Mouse (Mus musculus): Measurements from ENCODE around the gene Trim62. TPM values are rescaled to one million over a fixed set of nuclear protein-coding genes. Genes with fewer than 3 reads are reported as not detected.

Gene Trim62
- polyA plus RNA-seq, 1 experiment from 2014 or later: 4.3 TPM

DNA sequence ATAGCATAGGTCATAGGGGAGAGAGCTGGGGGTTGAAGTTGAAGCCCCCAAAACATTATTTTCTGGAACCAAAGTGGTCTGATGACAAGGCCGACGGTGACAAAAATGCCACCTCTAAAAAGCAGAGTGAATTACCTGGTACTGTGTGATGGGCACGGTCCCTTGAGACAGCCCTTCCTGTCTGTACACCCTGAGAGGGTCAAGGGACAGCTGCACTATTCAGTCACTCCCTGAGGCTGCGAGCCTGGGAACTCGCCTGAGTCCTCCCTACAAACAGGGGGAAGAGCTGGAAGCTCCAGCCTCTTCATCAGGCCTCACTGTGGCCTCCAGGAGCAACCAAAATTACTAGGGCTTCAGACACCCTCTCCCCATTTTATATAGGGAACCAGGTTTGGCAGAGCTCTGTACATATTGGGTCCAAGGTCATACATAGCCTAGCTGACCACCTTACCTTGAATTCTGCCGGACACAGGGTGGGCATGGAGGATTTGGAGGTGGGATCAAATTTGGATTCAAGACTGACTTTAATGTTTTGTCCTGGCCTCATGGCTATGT is 5.1 kb downstream of the Trim62 start:
- no peak overlapping the region for H3K4me3 ChIP-seq (ENCODE audit: low read depth, low read length)
- peaks cover 26% of the 10 kb centered on the region for H3K27me3 ChIP-seq (replicated peaks; ENCODE audit: control insufficient read depth, insufficient read depth, low read length)
- no peak overlapping the region for H3K9ac ChIP-seq (ENCODE audit: low read depth, low read length)
- H3K4me1 ChIP-seq (replicated peaks; ENCODE audit: control insufficient read depth, insufficient read depth, low read length): peaks cover 10% of the 10 kb centered on the region
- WGBS: 84% methylated on average over 6 of the region's 6 CpGs
- DNase-seq (ENCODE audit: low spot score) (no peak), ATAC-seq (replicated peaks; ENCODE audit: low FRiP score) (no peak)
- H3K36me3 ChIP-seq (ENCODE audit: control insufficient read depth, insufficient read depth, low read length): no peaks in the 10 kb centered on the region
- no peak overlapping the region for H3K27ac ChIP-seq (ENCODE audit: low read depth, low read length)
- no peak overlapping the region for H3K4me2 ChIP-seq
- no peaks in the 10 kb centered on the region for H3K9me3 ChIP-seq (ENCODE audit: control insufficient read depth, low read length)

GRCm38 (mm10) chr4:128889752-128890630 is 6.6 kb downstream of the Trim62 start:
- Histone ChIP-seq H3K27me3 (replicated peaks; ENCODE audit: control insufficient read depth, insufficient read depth, low read length) (peaks cover 11% of the 10 kb centered on the region), H3K4me2 (no peak overlapping the region), H3K9me3 (ENCODE audit: control insufficient read depth, low read length) (no peaks in the 10 kb centered on the region), H3K36me3 (ENCODE audit: control insufficient read depth, insufficient read depth, low read length) (no peaks in the 10 kb centered on the region), H3K4me1 (replicated peaks; ENCODE audit: control insufficient read depth, insufficient read depth, low read length) (no peaks in the 10 kb centered on the region), H3K4me3 (ENCODE audit: low read depth, low read length) (no peak overlapping the region), H3K9ac (ENCODE audit: low read depth, low read length) (no peak overlapping the region), H3K27ac (ENCODE audit: low read depth, low read length) (no peak overlapping the region)
- WGBS: 68% methylated on average over 12 of the region's 12 CpGs
- DNase-seq (ENCODE audit: low spot score): no peak
- ATAC-seq (replicated peaks; ENCODE audit: low FRiP score): no peak

- 19% methylated on average over 1 of the region's 1 CpGs for WGBS
- H3K4me2 ChIP-seq: no peak overlapping the region
- H3K27me3 ChIP-seq (replicated peaks; ENCODE audit: control insufficient read depth, insufficient read depth, low read length): peaks cover 4% of the 10 kb centered on the region; the same call in 1 of the 2 replicates
- no peaks in the 10 kb centered on the region for H3K9me3 ChIP-seq (ENCODE audit: control insufficient read depth, low read length)
- no peaks in the 10 kb centered on the region for H3K36me3 ChIP-seq (ENCODE audit: control insufficient read depth, insufficient read depth, low read length)
- DNase-seq (ENCODE audit: low spot score) (no peak), ATAC-seq (replicated peaks; ENCODE audit: low FRiP score) (no peak)
- H3K9ac ChIP-seq (ENCODE audit: low read depth, low read length): no peak overlapping the region
- no peak overlapping the region for H3K4me3 ChIP-seq (ENCODE audit: low read depth, low read length)
- no peaks in the 10 kb centered on the region for H3K4me1 ChIP-seq (replicated peaks; ENCODE audit: control insufficient read depth, insufficient read depth, low read length)
- H3K27ac ChIP-seq (ENCODE audit: low read depth, low read length): no peak overlapping the region
Observed at GRCm38 (mm10) chr4:128891157-128891556, 7.8 kb downstream of the Trim62 start.

DNA sequence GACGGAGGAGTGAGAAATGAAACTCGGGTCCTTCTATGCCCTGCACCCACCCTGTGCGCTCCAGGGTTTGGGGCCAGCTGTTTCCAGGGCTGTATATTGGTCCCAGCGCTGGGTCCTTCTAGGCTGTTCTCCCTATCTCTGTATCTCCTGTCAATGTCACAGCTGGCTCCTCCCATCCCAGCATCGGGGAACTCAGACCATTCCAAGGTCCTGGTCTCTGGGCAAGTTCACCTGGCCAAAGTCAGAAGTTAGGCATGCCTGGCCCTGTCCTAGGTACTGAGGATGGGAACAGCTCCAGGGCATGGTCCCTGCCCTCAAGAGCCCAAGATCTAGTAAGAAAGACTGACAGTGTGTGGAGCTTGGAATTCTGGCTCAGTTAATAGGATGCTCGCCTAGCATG is 8.4 kb downstream of the Trim62 start:
- DNase-seq (ENCODE audit: low spot score): no peak
- Histone ChIP-seq H3K27ac (ENCODE audit: low read depth, low read length) (no peak overlapping the region), H3K9ac (ENCODE audit: low read depth, low read length) (no peak overlapping the region), H3K4me3 (ENCODE audit: low read depth, low read length) (no peak overlapping the region), H3K4me2 (no peak overlapping the region), H3K27me3 (replicated peaks; ENCODE audit: control insufficient read depth, insufficient read depth, low read length) (no peaks in the 10 kb centered on the region), H3K9me3 (ENCODE audit: control insufficient read depth, low read length) (no peaks in the 10 kb centered on the region), H3K4me1 (replicated peaks; ENCODE audit: control insufficient read depth, insufficient read depth, low read length) (no peaks in the 10 kb centered on the region), H3K36me3 (ENCODE audit: control insufficient read depth, insufficient read depth, low read length) (no peaks in the 10 kb centered on the region)
- no peak for ATAC-seq (replicated peaks; ENCODE audit: low FRiP score)
- WGBS: 73% methylated on average over 6 of the region's 6 CpGs

DNA sequence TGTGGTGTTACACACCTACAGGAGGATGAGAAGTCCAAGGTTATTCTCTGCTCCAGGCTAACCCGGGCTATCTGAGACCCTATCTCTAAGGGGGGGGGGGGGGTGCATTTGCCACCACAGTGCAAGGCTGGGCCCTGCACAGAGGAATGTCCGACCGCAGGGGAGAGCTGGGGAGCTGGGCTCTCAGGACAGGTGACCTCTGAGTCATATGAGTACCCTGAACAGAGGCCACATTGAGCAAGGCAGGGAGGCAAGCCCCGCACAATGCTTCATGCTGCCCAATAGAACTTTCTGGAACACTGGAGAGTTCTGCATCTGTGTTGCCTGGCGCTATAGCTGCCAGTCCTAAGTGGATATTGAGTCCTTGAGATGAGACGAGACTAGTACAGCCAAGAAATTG is 8.8 kb downstream of the Trim62 start:
- no peak overlapping the region for H3K9ac ChIP-seq (ENCODE audit: low read depth, low read length)
- H3K9me3 ChIP-seq (ENCODE audit: control insufficient read depth, low read length): no peaks in the 10 kb centered on the region
- no peak overlapping the region for H3K4me2 ChIP-seq
- H3K4me3 ChIP-seq (ENCODE audit: low read depth, low read length): no peak overlapping the region
- H3K4me1 ChIP-seq (replicated peaks; ENCODE audit: control insufficient read depth, insufficient read depth, low read length): no peaks in the 10 kb centered on the region
- H3K36me3 ChIP-seq (ENCODE audit: control insufficient read depth, insufficient read depth, low read length): no peaks in the 10 kb centered on the region
- ATAC-seq (replicated peaks; ENCODE audit: low FRiP score) (no peak), DNase-seq (ENCODE audit: low spot score) (no peak)
- WGBS: 84% methylated on average over 6 of the region's 6 CpGs
- H3K27me3 ChIP-seq (replicated peaks; ENCODE audit: control insufficient read depth, insufficient read depth, low read length): no peaks in the 10 kb centered on the region
- H3K27ac ChIP-seq (ENCODE audit: low read depth, low read length): no peak overlapping the region

- DNase-seq (ENCODE audit: low spot score): no peak
- WGBS: 75% methylated on average over 12 of the region's 12 CpGs
Observed at GRCm38 (mm10) chr4:128894112-128894511, 10.7 kb downstream of the Trim62 start.

GRCm38 (mm10) chr4:128895841-128896240 is 12.5 kb downstream of the Trim62 start:
- WGBS: 85% methylated on average over 4 of the region's 4 CpGs
- no peak for DNase-seq (ENCODE audit: low spot score)
- H3K27me3 ChIP-seq (replicated peaks; ENCODE audit: control insufficient read depth, insufficient read depth, low read length): no peaks in the 10 kb centered on the region
- no peak overlapping the region for H3K27ac ChIP-seq (ENCODE audit: low read depth, low read length)
- H3K4me2 ChIP-seq: no peak overlapping the region
- H3K9ac ChIP-seq (ENCODE audit: low read depth, low read length): no peak overlapping the region
- no peaks in the 10 kb centered on the region for H3K36me3 ChIP-seq (ENCODE audit: control insufficient read depth, insufficient read depth, low read length)
- H3K9me3 ChIP-seq (ENCODE audit: control insufficient read depth, low read length): no peaks in the 10 kb centered on the region
- no peak for ATAC-seq (replicated peaks; ENCODE audit: low FRiP score)
- no peak overlapping the region for H3K4me3 ChIP-seq (ENCODE audit: low read depth, low read length)
- peaks cover 6% of the 10 kb centered on the region for H3K4me1 ChIP-seq (replicated peaks; ENCODE audit: control insufficient read depth, insufficient read depth, low read length)

More at GRCm38 (mm10) chr4:128894112-128894511, 10.7 kb downstream of the Trim62 start:
- H3K27ac ChIP-seq (ENCODE audit: low read depth, low read length): no peak overlapping the region
- no peaks in the 10 kb centered on the region for H3K36me3 ChIP-seq (ENCODE audit: control insufficient read depth, insufficient read depth, low read length)
- ATAC-seq (replicated peaks; ENCODE audit: low FRiP score): no peak
- H3K4me2 ChIP-seq: no peak overlapping the region
- no peak overlapping the region for H3K9ac ChIP-seq (ENCODE audit: low read depth, low read length)
- no peak overlapping the region for H3K4me3 ChIP-seq (ENCODE audit: low read depth, low read length)
- H3K4me1 ChIP-seq (replicated peaks; ENCODE audit: control insufficient read depth, insufficient read depth, low read length): no peaks in the 10 kb centered on the region; the same call in 1 of the 2 replicates
- no peaks in the 10 kb centered on the region for H3K27me3 ChIP-seq (replicated peaks; ENCODE audit: control insufficient read depth, insufficient read depth, low read length)
- H3K9me3 ChIP-seq (ENCODE audit: control insufficient read depth, low read length): no peaks in the 10 kb centered on the region

DNA sequence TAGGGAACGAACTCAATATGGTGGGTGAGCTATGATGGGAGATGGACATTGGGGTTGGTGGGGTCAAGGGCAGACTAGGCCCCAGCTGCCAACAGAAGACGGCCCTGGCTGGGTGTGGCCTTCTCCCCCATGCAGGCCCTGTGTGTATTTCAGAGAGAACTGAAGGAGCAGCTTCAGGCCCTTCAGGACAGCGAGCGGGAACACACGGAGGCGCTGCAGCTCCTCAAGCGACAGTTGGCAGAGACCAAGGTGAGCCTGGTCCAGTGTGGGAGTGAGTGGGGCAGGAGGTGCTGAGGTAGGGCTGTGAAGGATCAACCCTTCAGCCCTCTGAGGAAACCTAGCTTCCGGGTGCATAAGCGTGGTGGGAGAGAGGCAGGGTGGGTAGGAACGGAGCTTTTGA is 13.3 kb downstream of the Trim62 start:
- H3K27me3 ChIP-seq (replicated peaks; ENCODE audit: control insufficient read depth, insufficient read depth, low read length): no peaks in the 10 kb centered on the region
- peaks cover 6% of the 10 kb centered on the region for H3K4me1 ChIP-seq (replicated peaks; ENCODE audit: control insufficient read depth, insufficient read depth, low read length)
- no peaks in the 10 kb centered on the region for H3K9me3 ChIP-seq (ENCODE audit: control insufficient read depth, low read length)
- DNase-seq (ENCODE audit: low spot score) (no peak), ATAC-seq (replicated peaks; ENCODE audit: low FRiP score) (no peak)
- no peak overlapping the region for H3K4me2 ChIP-seq
- H3K27ac ChIP-seq (ENCODE audit: low read depth, low read length): no peak overlapping the region
- no peak overlapping the region for H3K4me3 ChIP-seq (ENCODE audit: low read depth, low read length)
- 83% methylated on average over 10 of the region's 10 CpGs for WGBS
- H3K36me3 ChIP-seq (ENCODE audit: control insufficient read depth, insufficient read depth, low read length): no peaks in the 10 kb centered on the region
- no peak overlapping the region for H3K9ac ChIP-seq (ENCODE audit: low read depth, low read length)

Measured in liver, embryonic 11.5 days (tissue).